Mouse (Mus musculus): ENCODE results near the gene Tbkbp1.

DNA sequence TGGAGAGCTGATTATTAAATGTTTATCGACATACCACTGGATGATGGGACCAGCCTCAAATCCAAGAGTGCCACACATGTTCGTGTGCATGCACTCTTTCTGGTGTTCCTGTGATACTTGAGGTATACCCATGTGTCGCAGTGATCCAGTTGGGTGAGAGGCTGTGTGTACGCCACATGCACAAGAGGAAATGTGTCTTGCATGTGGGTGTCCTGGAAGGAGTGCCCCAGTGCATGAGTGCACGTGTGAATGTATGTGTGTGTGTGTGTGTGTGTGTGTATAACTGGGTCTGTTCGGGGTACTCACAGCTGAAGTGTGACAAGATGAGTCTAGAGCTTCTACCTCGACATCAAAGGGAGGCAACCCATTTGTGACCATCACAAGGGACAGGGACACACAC is 21.0 kb downstream of the Tbkbp1 start:
- TF ChIP-seq ZC3H11A (IDR thresholded peaks at IDR 0.05; ENCODE audit: low read depth, low read length) (no peak), SIN3A (IDR thresholded peaks at IDR 0.05; ENCODE audit: low read length) (no peak), POLR2A (IDR thresholded peaks at IDR 0.05; ENCODE audit: control insufficient read depth in 1 of 2, insufficient read depth in 1 of 2, low read depth in 1 of 2, low read length in 2 of 2, poor library complexity in 1 of 2) (no peak), CTCF (IDR thresholded peaks at IDR 0.05 in 2 of 3, conservative IDR thresholded peaks at IDR 0.05 in 1 of 3; ENCODE audit: control insufficient read depth in 1 of 3, insufficient read depth in 1 of 3, low read depth in 2 of 3, low read length in 3 of 3, poor library complexity in 1 of 3, severe bottlenecking in 1 of 3) (no peak), NRF1 (IDR thresholded peaks at IDR 0.05; ENCODE audit: insufficient read depth, low read depth, low read length, poor library complexity, severe bottlenecking) (no peak), MAZ (IDR thresholded peaks at IDR 0.05; ENCODE audit: low read depth, low read length) (no peak)

Data from MEL (cell line).